Mouse (Mus musculus) liver, postnatal 0 days (tissue): ENCODE results near the gene Prr23a3.

Experiments used
- CTCF ChIP-seq: sonication (generic); IDR thresholded peaks from 2 replicates; pipeline ENCODE4 v1.5.1; 2016; ENCODE audit warnings: antibody characterized with exemption, low read depth
- EP300 ChIP-seq: IDR thresholded peaks from 2 replicates; pipeline ENCODE4 v1.6.1; 2016; ENCODE audit warnings: antibody characterized with exemption, low read depth, mild to moderate bottlenecking

- TF ChIP-seq CTCF: no peak
- no peak for TF ChIP-seq EP300
These were observed 22.4 kb upstream of the Prr23a3 start, which contains the start of gene Prr23a1 for GRCm38 (mm10) chr9:98842117-98842516.
